24 mouse cellular contexts compared by ENCODE assay signal in genomic region chr6:101654351-101654750, GRCm38 (mm10).
A peak's percentile ranks its signal among the peaks of the same experiment; 100 is the strongest.
DNase-seq lines count a peak whose midpoint lies in the region; ATAC-seq and TF ChIP-seq lines count a peak whose summit lies in the region.
"Had no signal": no experiment of that assay in that cellular context is flagged by ENCODE, and none has a peak within 500 bp of the region (broad histone marks: within the 10 kb centered on the region; RNA-seq: fewer than 3 reads in every experiment).

No protein-coding gene starts in this region.

- no peak overlapping the region for H3K9ac ChIP-seq in midbrain, embryonic 11.5 days (ENCODE audit: low read length)
- no peak overlapping the region for H3K9ac ChIP-seq in midbrain, embryonic 14.5 days (replicated peaks; ENCODE audit: low read length)
- H3K9ac ChIP-seq: embryonic facial prominence, embryonic 12.5 days; forebrain, embryonic 13.5 days; forebrain, embryonic 15.5 days had no signal

- DNase-seq in heart, adult 11 months, result peak; percentile 3
- DNase-seq in heart, postnatal 36 days, result no peak
- DNase-seq in midbrain, embryonic 11.5 days (ENCODE audit: low spot score, missing footprints), result peak; percentile 56
- no peak for DNase-seq in midbrain, embryonic 14.5 days
- no peak for DNase-seq in gastrocnemius, postnatal 14 days
- DNase-seq: adrenal gland, adult 8-10 months; adrenal gland, postnatal 14 days; adrenal gland, postnatal 36 days; B cell, adult 2 months; cerebellum, adult 11-12 months; cerebellum, adult 2 months; cerebellum, adult 9-10 months; cerebellum, postnatal 10 days; cerebellum, postnatal 25 days had no signal

- intact Hi-C loops in heart, postnatal 36 days (cut with DNase I), result loop anchor here (10.0 kb wide), 1 partner anchor 1540 kb away; no protein-coding TSS in a partner anchor
- intact Hi-C loops in gastrocnemius, postnatal 14 days (cut with DNase I; ENCODE audit: low total_unique reads), result no loop called here

- TF ChIP-seq POLR2A in myocyte (IDR thresholded peaks at IDR 0.05; ENCODE audit: insufficient read length, low read depth), result no peak

- H3K27ac ChIP-seq in midbrain, embryonic 11.5 days (ENCODE audit: low read depth, low read length), result no peak overlapping the region
- H3K27ac ChIP-seq in midbrain, embryonic 14.5 days (replicated peaks; ENCODE audit: low read depth, low read length), result no peak overlapping the region
- H3K27ac ChIP-seq: embryonic facial prominence, embryonic 10.5 days; embryonic facial prominence, embryonic 12.5 days; forebrain, embryonic 13.5 days; forebrain, embryonic 15.5 days had no signal

- no peaks in the 10 kb centered on the region for H3K27me3 ChIP-seq in midbrain, embryonic 11.5 days (ENCODE audit: control insufficient read depth, insufficient read depth, low read length)
- H3K27me3 ChIP-seq in midbrain, embryonic 14.5 days (ENCODE audit: control insufficient read depth, insufficient read depth, low read length), result no peaks in the 10 kb centered on the region
- no peaks in the 10 kb centered on the region for H3K27me3 ChIP-seq in myocyte (ENCODE audit: control insufficient read depth, insufficient read depth, insufficient read length)
- H3K27me3 ChIP-seq: CH12.LX; embryonic facial prominence, embryonic 12.5 days; forebrain, embryonic 13.5 days; forebrain, embryonic 15.5 days had no signal

- no peaks in the 10 kb centered on the region for H3K36me3 ChIP-seq in midbrain, embryonic 11.5 days (ENCODE audit: control insufficient read depth, insufficient read depth, low read length)
- no peaks in the 10 kb centered on the region for H3K36me3 ChIP-seq in midbrain, embryonic 14.5 days (ENCODE audit: control insufficient read depth, insufficient read depth, low read length)
- H3K36me3 ChIP-seq in myocyte (ENCODE audit: control insufficient read depth, insufficient read depth), result no peaks in the 10 kb centered on the region
- H3K36me3 ChIP-seq: embryonic facial prominence, embryonic 10.5 days; embryonic facial prominence, embryonic 12.5 days; forebrain, embryonic 15.5 days; G1E had no signal

- no peak overlapping the region for H3K4me3 ChIP-seq in midbrain, embryonic 11.5 days (ENCODE audit: low read depth, low read length)
- no peak overlapping the region for H3K4me3 ChIP-seq in midbrain, embryonic 14.5 days (replicated peaks; ENCODE audit: low read depth, low read length)
- no peak overlapping the region for H3K4me3 ChIP-seq in myocyte
- H3K4me3 ChIP-seq: embryonic facial prominence, embryonic 10.5 days; embryonic facial prominence, embryonic 12.5 days; forebrain, embryonic 13.5 days; forebrain, embryonic 15.5 days had no signal

- H3K4me2 ChIP-seq in midbrain, embryonic 11.5 days, result no peak overlapping the region
- H3K4me2 ChIP-seq in midbrain, embryonic 14.5 days (ENCODE audit: low read length), result no peak overlapping the region
- peak overlapping the region; percentile 10 for H3K4me2 ChIP-seq in myocyte (ENCODE audit: low read depth)
- H3K4me2 ChIP-seq: embryonic facial prominence, embryonic 12.5 days; forebrain, embryonic 13.5 days; forebrain, embryonic 15.5 days had no signal

- H3K4me1 ChIP-seq in midbrain, embryonic 11.5 days (ENCODE audit: control insufficient read depth, insufficient read depth, low read length), result no peaks in the 10 kb centered on the region
- H3K4me1 ChIP-seq in midbrain, embryonic 14.5 days (ENCODE audit: control insufficient read depth, insufficient read depth, low read length), result no peaks in the 10 kb centered on the region
- H3K4me1 ChIP-seq: embryonic facial prominence, embryonic 10.5 days; embryonic facial prominence, embryonic 12.5 days; forebrain, embryonic 13.5 days had no signal

- H3ac ChIP-seq in myocyte (ENCODE audit: control insufficient read depth, insufficient read length), result no peak overlapping the region

- H3K9me3 ChIP-seq in midbrain, embryonic 11.5 days (ENCODE audit: control insufficient read depth, low read length), result no peaks in the 10 kb centered on the region
- H3K9me3 ChIP-seq in midbrain, embryonic 14.5 days (ENCODE audit: control insufficient read depth, low read length), result no peaks in the 10 kb centered on the region
- H3K9me3 ChIP-seq: embryonic facial prominence, embryonic 10.5 days; embryonic facial prominence, embryonic 12.5 days; forebrain, embryonic 13.5 days; forebrain, embryonic 15.5 days had no signal

- 92% methylated on average over 6 of the region's 6 CpGs for WGBS in midbrain, embryonic 11.5 days
- WGBS in midbrain, embryonic 14.5 days, result 91% methylated on average over 6 of the region's 6 CpGs

- ATAC-seq in midbrain, embryonic 11.5 days (ENCODE audit: low FRiP score), result no peak
- ATAC-seq in midbrain, embryonic 14.5 days (ENCODE audit: low FRiP score, low TSS enrichment), result no peak
- ATAC-seq: activated CD4-positive, CD25-positive, alpha-beta regulatory T cell, adult 4 months; CD4-positive, CD25-positive, alpha-beta regulatory T cell, adult 4 months; forebrain, embryonic 13.5 days; forebrain, embryonic 15.5 days; Patski had no signal

- no peaks in the 10 kb centered on the region for H3K79me2 ChIP-seq in myocyte (ENCODE audit: control insufficient read depth, insufficient read depth)

TF ChIP-seq in myocyte, 11 proteins besides CTCF, POLR2A, EP300 and RAD21:
- no peak for TF ChIP-seq TCF12 (IDR thresholded peaks at IDR 0.05; ENCODE audit: insufficient read depth, poor library complexity, severe bottlenecking)
- TF ChIP-seq MYOD1 (IDR thresholded peaks at IDR 0.05; ENCODE audit: control insufficient read depth in 1 of 3, insufficient read length in 2 of 3, low read depth in 2 of 3), result no peak
- no peak for TF ChIP-seq E2F4 (IDR thresholded peaks at IDR 0.05; ENCODE audit: insufficient read depth)
- TF ChIP-seq USF1 (IDR thresholded peaks at IDR 0.05; ENCODE audit: low read depth), result no peak
- no peak for TF ChIP-seq MAX (IDR thresholded peaks at IDR 0.05; ENCODE audit: low read depth)
- TF ChIP-seq MYOG (IDR thresholded peaks at IDR 0.05; ENCODE audit: control insufficient read depth in 1 of 3, insufficient read depth in 1 of 3, insufficient read length in 2 of 3, low read depth in 2 of 3), result no peak
- no peak for TF ChIP-seq TCF3 (IDR thresholded peaks at IDR 0.05; ENCODE audit: insufficient read length, low read depth)
- no peak for TF ChIP-seq SRF (IDR thresholded peaks at IDR 0.05; ENCODE audit: control insufficient read depth, insufficient read length, low read depth)
- no peak for TF ChIP-seq REST (IDR thresholded peaks at IDR 0.05; ENCODE audit: insufficient read depth, insufficient read length)
- TF ChIP-seq CEBPB (IDR thresholded peaks at IDR 0.05; ENCODE audit: insufficient read depth, poor library complexity, severe bottlenecking), result no peak
- no peak for TF ChIP-seq POLR2AphosphoS2 (IDR thresholded peaks at IDR 0.05; ENCODE audit: insufficient read length, low read depth)

Comparison
In these comparisons a context has a peak if more than half of its experiments do, and no peak if none do; other contexts are left out.
1. DNase-seq: peak in heart, adult 11 months (single experiment) and midbrain, embryonic 11.5 days (single experiment); none in heart, postnatal 36 days (0 of 2), midbrain, embryonic 14.5 days (single experiment) and gastrocnemius, postnatal 14 days (single experiment).